Mouse (Mus musculus): Measurements from ENCODE around the gene Rbm39. TPM values are rescaled to one million over a fixed set of nuclear protein-coding genes. Genes with fewer than 3 reads are reported as not detected.

Rbm39 gene
- polyA plus RNA-seq, 1 experiment from 2014 or later = 723 TPM

GRCm38 (mm10) chr2:156166557-156166956, 13.5 kb downstream of the Rbm39 start:
- H3K36me3 ChIP-seq (ENCODE audit: control insufficient read depth, insufficient read depth, low read length) = peaks cover 46% of the 10 kb centered on the region
- 98% methylated on average over 5 of the region's 5 CpGs for WGBS
- no peak for ATAC-seq (ENCODE audit: insufficient number of reproducible peaks, low FRiP score, low TSS enrichment, low read depth)

GRCm38 (mm10) chr2:156165478-156165877, 14.6 kb downstream of the Rbm39 start:
- DNase-seq (ENCODE audit: low spot score) = no peak
- no peak overlapping the region for H3K4me2 ChIP-seq (ENCODE audit: low read depth, severe bottlenecking)
- no peak overlapping the region for H3K4me3 ChIP-seq (ENCODE audit: low read depth, low read length)
- no peak for ATAC-seq (ENCODE audit: insufficient number of reproducible peaks, low FRiP score, low TSS enrichment, low read depth)
- 98% methylated on average over 1 of the region's 1 CpGs for WGBS
- H3K36me3 ChIP-seq (ENCODE audit: control insufficient read depth, insufficient read depth, low read length) = peaks cover 49% of the 10 kb centered on the region
- no peaks in the 10 kb centered on the region for H3K4me1 ChIP-seq (ENCODE audit: control insufficient read depth, insufficient read depth, low read length)
- no peaks in the 10 kb centered on the region for H3K9me3 ChIP-seq (ENCODE audit: control insufficient read depth, low read length)
- no peaks in the 10 kb centered on the region for H3K27me3 ChIP-seq (ENCODE audit: control insufficient read depth, insufficient read depth, low read length)
- H3K27ac ChIP-seq (replicated peaks; ENCODE audit: low read depth, low read length) = no peak overlapping the region
- no peak overlapping the region for H3K9ac ChIP-seq (ENCODE audit: low read length)

More at GRCm38 (mm10) chr2:156166557-156166956, 13.5 kb downstream of the Rbm39 start:
- no peak overlapping the region for H3K9ac ChIP-seq (ENCODE audit: low read length)
- no peaks in the 10 kb centered on the region for H3K4me1 ChIP-seq (ENCODE audit: control insufficient read depth, insufficient read depth, low read length)
- H3K27me3 ChIP-seq (ENCODE audit: control insufficient read depth, insufficient read depth, low read length) = no peaks in the 10 kb centered on the region
- no peaks in the 10 kb centered on the region for H3K9me3 ChIP-seq (ENCODE audit: control insufficient read depth, low read length)
- H3K27ac ChIP-seq (replicated peaks; ENCODE audit: low read depth, low read length) = no peak overlapping the region
- no peak overlapping the region for H3K4me2 ChIP-seq (ENCODE audit: low read depth, severe bottlenecking)
- no peak for DNase-seq (ENCODE audit: low spot score)
- no peak overlapping the region for H3K4me3 ChIP-seq (ENCODE audit: low read depth, low read length)

- Histone ChIP-seq H3K4me3 (ENCODE audit: low read depth, low read length) (no peak overlapping the region), H3K36me3 (ENCODE audit: control insufficient read depth, insufficient read depth, low read length) (peaks cover 25% of the 10 kb centered on the region), H3K9me3 (ENCODE audit: control insufficient read depth, low read length) (no peaks in the 10 kb centered on the region), H3K27ac (replicated peaks; ENCODE audit: low read depth, low read length) (no peak overlapping the region), H3K27me3 (ENCODE audit: control insufficient read depth, insufficient read depth, low read length) (no peaks in the 10 kb centered on the region), H3K4me1 (ENCODE audit: control insufficient read depth, insufficient read depth, low read length) (no peaks in the 10 kb centered on the region), H3K9ac (ENCODE audit: low read length) (no peak overlapping the region), H3K4me2 (ENCODE audit: low read depth, severe bottlenecking) (no peak overlapping the region)
- DNase-seq (ENCODE audit: low spot score) (no peak), ATAC-seq (ENCODE audit: insufficient number of reproducible peaks, low FRiP score, low TSS enrichment, low read depth) (no peak)
These were observed 28.5 kb downstream of the Rbm39 start for GRCm38 (mm10) chr2:156151538-156151937.

GRCm38 (mm10) chr2:156147316-156147915, 32.6 kb downstream of the Rbm39 start:
- Histone ChIP-seq H3K27me3 (ENCODE audit: control insufficient read depth, insufficient read depth, low read length) (no peaks in the 10 kb centered on the region), H3K4me2 (ENCODE audit: low read depth, severe bottlenecking) (no peak overlapping the region), H3K36me3 (ENCODE audit: control insufficient read depth, insufficient read depth, low read length) (peaks cover 15% of the 10 kb centered on the region), H3K9me3 (ENCODE audit: control insufficient read depth, low read length) (no peaks in the 10 kb centered on the region), H3K9ac (ENCODE audit: low read length) (no peak overlapping the region), H3K4me3 (ENCODE audit: low read depth, low read length) (no peak overlapping the region), H3K27ac (replicated peaks; ENCODE audit: low read depth, low read length) (no peak overlapping the region), H3K4me1 (ENCODE audit: control insufficient read depth, insufficient read depth, low read length) (no peaks in the 10 kb centered on the region)
- ATAC-seq (ENCODE audit: insufficient number of reproducible peaks, low FRiP score, low TSS enrichment, low read depth) = no peak
- WGBS = 95% methylated on average over 3 of the region's 3 CpGs
- no peak for DNase-seq (ENCODE audit: low spot score)

- DNase-seq (ENCODE audit: low spot score) = no peak
- no peak overlapping the region for H3K4me3 ChIP-seq (ENCODE audit: low read depth, low read length)
- peaks cover 15% of the 10 kb centered on the region for H3K36me3 ChIP-seq (ENCODE audit: control insufficient read depth, insufficient read depth, low read length)
- 75% methylated on average over 5 of the region's 5 CpGs for WGBS
- no peak for ATAC-seq (ENCODE audit: insufficient number of reproducible peaks, low FRiP score, low TSS enrichment, low read depth)
- no peaks in the 10 kb centered on the region for H3K9me3 ChIP-seq (ENCODE audit: control insufficient read depth, low read length)
- no peak overlapping the region for H3K27ac ChIP-seq (replicated peaks; ENCODE audit: low read depth, low read length)
- H3K27me3 ChIP-seq (ENCODE audit: control insufficient read depth, insufficient read depth, low read length) = no peaks in the 10 kb centered on the region
- no peaks in the 10 kb centered on the region for H3K4me1 ChIP-seq (ENCODE audit: control insufficient read depth, insufficient read depth, low read length)
- H3K4me2 ChIP-seq (ENCODE audit: low read depth, severe bottlenecking) = no peak overlapping the region
- H3K9ac ChIP-seq (ENCODE audit: low read length) = no peak overlapping the region
These were observed 33.6 kb downstream of the Rbm39 start for GRCm38 (mm10) chr2:156146272-156146989.

- Histone ChIP-seq H3K9me3 (ENCODE audit: control insufficient read depth, low read length) (no peaks in the 10 kb centered on the region), H3K36me3 (ENCODE audit: control insufficient read depth, insufficient read depth, low read length) (peaks cover 11% of the 10 kb centered on the region), H3K27me3 (ENCODE audit: control insufficient read depth, insufficient read depth, low read length) (no peaks in the 10 kb centered on the region), H3K27ac (replicated peaks; ENCODE audit: low read depth, low read length) (no peak overlapping the region), H3K4me3 (ENCODE audit: low read depth, low read length) (no peak overlapping the region), H3K4me2 (ENCODE audit: low read depth, severe bottlenecking) (no peak overlapping the region; the same call in 1 of the 2 replicates), H3K9ac (ENCODE audit: low read length) (no peak overlapping the region), H3K4me1 (ENCODE audit: control insufficient read depth, insufficient read depth, low read length) (no peaks in the 10 kb centered on the region)
- ATAC-seq (ENCODE audit: insufficient number of reproducible peaks, low FRiP score, low TSS enrichment, low read depth) = no peak
- WGBS = 63% methylated on average over 11 of the region's 11 CpGs
- DNase-seq (ENCODE audit: low spot score) = no peak
These were observed 34.4 kb downstream of the Rbm39 start for GRCm38 (mm10) chr2:156145486-156146130.

- Histone ChIP-seq H3K4me1 (ENCODE audit: control insufficient read depth, insufficient read depth, low read length) (no peaks in the 10 kb centered on the region), H3K9ac (ENCODE audit: low read length) (peak within 1 kb of the TSS; percentile 93), H3K4me3 (ENCODE audit: low read depth, low read length) (peak within 1 kb of the TSS; percentile 86), H3K9me3 (ENCODE audit: control insufficient read depth, low read length) (no peaks in the 10 kb centered on the region), H3K27ac (replicated peaks; ENCODE audit: low read depth, low read length) (peak within 1 kb of the TSS; percentile 90), H3K27me3 (ENCODE audit: control insufficient read depth, insufficient read depth, low read length) (no peaks in the 10 kb centered on the region), H3K4me2 (ENCODE audit: low read depth, severe bottlenecking) (peak within 1 kb of the TSS; percentile 55), H3K36me3 (ENCODE audit: control insufficient read depth, insufficient read depth, low read length) (peaks cover 6% of the 10 kb centered on the region)
- ATAC-seq (ENCODE audit: insufficient number of reproducible peaks, low FRiP score, low TSS enrichment, low read depth) (peak; percentile 97), DNase-seq (ENCODE audit: low spot score) (peak; percentile 98)
- WGBS = under 1% methylated on average over 70 of the region's 70 CpGs
These were observed 35.9 kb downstream of the Rbm39 start, which contains the start of the genes Romo1 and Nfs1 for GRCm38 (mm10) chr2:156143953-156144724. Gene Romo1, plus strand, starts transcription at chr2:156144039. Gene Nfs1, minus strand, starts transcription at chr2:156144186.

GRCm38 (mm10) chr2:156143367-156143766, 36.7 kb downstream of the Rbm39 start:
- Histone ChIP-seq H3K27me3 (ENCODE audit: control insufficient read depth, insufficient read depth, low read length) (no peaks in the 10 kb centered on the region), H3K4me3 (ENCODE audit: low read depth, low read length) (peak overlapping the region; percentile 86), H3K36me3 (ENCODE audit: control insufficient read depth, insufficient read depth, low read length) (peaks cover 2% of the 10 kb centered on the region; the same call in 1 of the 2 replicates), H3K9ac (ENCODE audit: low read length) (peak overlapping the region; percentile 93), H3K4me2 (ENCODE audit: low read depth, severe bottlenecking) (peak overlapping the region; percentile 55), H3K9me3 (ENCODE audit: control insufficient read depth, low read length) (no peaks in the 10 kb centered on the region), H3K4me1 (ENCODE audit: control insufficient read depth, insufficient read depth, low read length) (no peaks in the 10 kb centered on the region), H3K27ac (replicated peaks; ENCODE audit: low read depth, low read length) (no peak overlapping the region; the same call in 1 of the 2 replicates)
- no peak for DNase-seq (ENCODE audit: low spot score)
- WGBS = under 1% methylated on average over 16 of the region's 16 CpGs
- ATAC-seq (ENCODE audit: insufficient number of reproducible peaks, low FRiP score, low TSS enrichment, low read depth) = no peak

Data from limb, embryonic 11.5 days (tissue).